Mouse (Mus musculus) brain, embryonic 14.5 days (tissue): Measurements from ENCODE around the gene Ndufs2. TPM values are rescaled to one million over a fixed set of nuclear protein-coding genes. Genes with fewer than 3 reads are reported as not detected.

Experiments used
- DNase-seq: peaks from one replicate; pipeline ENCODE4 v3.0.0-alpha.2; 2011; ENCODE audit warnings: low read depth
- CTCF ChIP-seq: fragments of 200-500 bp; IDR thresholded peaks from 2 replicates; pipeline ENCODE4 v1.5.1; 2012; ENCODE audit warnings: inconsistent platforms, mild to moderate bottlenecking, moderate library complexity, borderline replicate concordance; ENCODE audit not compliant: insufficient read depth, insufficient read length; ENCODE audit errors: extremely low read depth
- POLR2A ChIP-seq: fragments of 200-500 bp; IDR thresholded peaks from 2 replicates; pipeline ENCODE4 v1.6.1; 2012; ENCODE audit warnings: mild to moderate bottlenecking, inconsistent platforms, borderline replicate concordance; ENCODE audit not compliant: poor library complexity, insufficient read depth, insufficient read length, severe bottlenecking; ENCODE audit errors: extremely low read depth
- polyA plus RNA-seq: library from polyadenylated mRNA; depleted of rRNA; stranded (reverse); fragments of >200 nt; gene quantifications from 2 replicates; pipeline ENCODE4 v1.2.3, GENCODE M21; 2012; rRNA removed

The Ndufs2 gene
- polyA plus RNA-seq, 1 experiment, result 153 TPM

GRCm38 (mm10) chr1:171185655-171186054 is 65.5 kb downstream of the Ndufs2 start:
- TF ChIP-seq CTCF (no peak), POLR2A (no peak)
- DNase-seq, result no peak

Other genes with a start within 250 kb of the Ndufs2 start
- 0.34 and 0.38 TPM in 2 replicates for gene Fcgr4, start 232.5 kb downstream of the Ndufs2 start, polyA plus RNA-seq
- gene Fcgr3, start 186.5 kb downstream of the Ndufs2 start, polyA plus RNA-seq, result 4.9 and 7.4 TPM in 2 replicates
- 9.8 and 16.7 TPM in 2 replicates for gene Cfap126, start 137.5 kb downstream of the Ndufs2 start, polyA plus RNA-seq
- 272 and 337 TPM in 2 replicates for gene Sdhc, start 100.8 kb downstream of the Ndufs2 start, polyA plus RNA-seq
- 1.1 and 5.1 TPM in 2 replicates for gene Mpz, start 100.7 kb downstream of the Ndufs2 start, polyA plus RNA-seq
- gene Pcp4l1, start 55.1 kb downstream of the Ndufs2 start, polyA plus RNA-seq, result 10.0 and 22.6 TPM in 2 replicates
- 0.03 and 0.09 TPM in 2 replicates for gene Nr1i3, start 37.4 kb downstream of the Ndufs2 start, polyA plus RNA-seq
- 35.8 and 38.1 TPM in 2 replicates for gene Tomm40l, start 28.9 kb downstream of the Ndufs2 start, polyA plus RNA-seq
- 2.7 and 3.7 TPM in 2 replicates for gene Apoa2, start 26.3 kb downstream of the Ndufs2 start, polyA plus RNA-seq
- 16.5 and 18.2 TPM in 2 replicates for gene Fcer1g, start 17.0 kb downstream of the Ndufs2 start, polyA plus RNA-seq
- 4.1 and 4.6 TPM in 2 replicates for gene Adamts4, start 967 bp downstream of the Ndufs2 start, polyA plus RNA-seq
- gene B4galt3, start 18.9 kb upstream of the Ndufs2 start, polyA plus RNA-seq, result 101 and 122 TPM in 2 replicates
- 70.7 and 111 TPM in 2 replicates for gene Ppox, start 29.8 kb upstream of the Ndufs2 start, polyA plus RNA-seq
- 110 and 136 TPM in 2 replicates for gene Usp21, start 36.6 kb upstream of the Ndufs2 start, polyA plus RNA-seq
- 52.7 and 63.1 TPM in 2 replicates for gene Ufc1, start 43.6 kb upstream of the Ndufs2 start, polyA plus RNA-seq
- 62.1 and 63.5 TPM in 2 replicates for gene Dedd, start 77.8 kb upstream of the Ndufs2 start, polyA plus RNA-seq
- gene Nit1, start 94.3 kb upstream of the Ndufs2 start, polyA plus RNA-seq, result 57.0 and 73.1 TPM in 2 replicates
- 45.5 and 90.3 TPM in 2 replicates for gene Pfdn2, start 94.3 kb upstream of the Ndufs2 start, polyA plus RNA-seq
- 3.1 and 3.7 TPM in 2 replicates for gene Klhdc9, start 109.4 kb upstream of the Ndufs2 start, polyA plus RNA-seq
- 1.9 and 2.8 TPM in 2 replicates for gene Nectin4, start 118.7 kb upstream of the Ndufs2 start, polyA plus RNA-seq
- gene Arhgap30, start 137.6 kb upstream of the Ndufs2 start, polyA plus RNA-seq, result 0.47 and 0.52 TPM in 2 replicates
- 242 and 259 TPM in 2 replicates for gene Usf1, start 159.9 kb upstream of the Ndufs2 start, polyA plus RNA-seq
- 4.6 and 7.2 TPM in 2 replicates for gene Tstd1, start 167.5 kb upstream of the Ndufs2 start, polyA plus RNA-seq
- gene F11r, start 186.1 kb upstream of the Ndufs2 start, polyA plus RNA-seq, result 3.9 and 7.3 TPM in 2 replicates